Mouse (Mus musculus): ENCODE results near the gene Smc3.

DNA sequence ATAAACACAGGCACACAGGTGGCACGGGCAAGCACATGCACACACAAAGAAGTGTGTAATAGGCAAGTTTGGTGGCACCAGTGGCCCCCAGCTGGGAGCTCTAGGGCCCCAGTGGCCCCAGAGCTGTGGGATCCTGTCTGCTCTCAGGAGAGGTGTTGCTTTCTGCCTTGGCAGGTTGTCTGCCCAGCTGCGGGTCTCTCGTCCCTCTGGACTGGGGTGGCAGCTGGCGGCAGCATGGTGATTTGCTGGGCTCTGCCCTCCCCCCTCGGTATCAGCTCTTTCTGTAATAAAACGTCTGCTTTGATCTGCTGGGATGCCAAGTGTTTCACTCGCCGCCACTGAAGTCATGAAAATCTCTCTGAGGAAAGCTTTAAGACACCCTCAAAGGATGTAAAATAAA lies 66.5 kb downstream of the Smc3 start:
- no peak for TF ChIP-seq CTCF (IDR thresholded peaks at IDR 0.05; ENCODE audit: low read depth, low read length)
- TF ChIP-seq POLR2A (IDR thresholded peaks at IDR 0.05; ENCODE audit: insufficient read depth, low read length), result no peak
- no peak for TF ChIP-seq EP300 (IDR thresholded peaks at IDR 0.05; ENCODE audit: insufficient read depth, low read depth, low read length)

All from ES-Bruce4 (cell line).